Mouse (Mus musculus) forebrain, postnatal 0 days (tissue): ENCODE data around the gene Abr. TPM values are rescaled to one million over a fixed set of nuclear protein-coding genes. Genes with fewer than 3 reads are reported as not detected.

Experiments used
- ATAC-seq: fragments of 200-750 bp; cut with Nextera tagmentation; 2 replicates; pipeline ENCODE4 v1.8.0; 2017; ENCODE audit warnings: mild to moderate bottlenecking, moderate library complexity
- DNase-seq: peaks from one replicate; pipeline ENCODE4 v3.0.0-alpha.2; 2015
- H3K27ac ChIP-seq: fragments of 300-500 bp; sonication (generic); 2 replicates; pipeline ENCODE4 v1.5.1; 2014; ENCODE audit warnings: low read depth, mild to moderate bottlenecking, antibody characterized with exemption, low read length, moderate library complexity, mixed read lengths
- H3K27me3 ChIP-seq: fragments of 300-500 bp; sonication (generic); 2 replicates; pipeline ENCODE4 v1.6.1; 2014; ENCODE audit warnings: mild to moderate bottlenecking, low read length, mixed read lengths; ENCODE audit not compliant: insufficient read depth
- H3K36me3 ChIP-seq: fragments of 300-500 bp; sonication (generic); 2 replicates; pipeline ENCODE4 v1.6.1; 2014; ENCODE audit warnings: mild to moderate bottlenecking, moderate library complexity; ENCODE audit not compliant: insufficient read depth
- H3K4me1 ChIP-seq: fragments of 300-500 bp; sonication (generic); 2 replicates; pipeline ENCODE4 v1.6.1; 2014; ENCODE audit warnings: antibody characterized with exemption; ENCODE audit not compliant: insufficient read depth
- H3K4me2 ChIP-seq: fragments of 300-500 bp; sonication (generic); 2 replicates; pipeline ENCODE4 v1.6.1; 2014; ENCODE audit warnings: low read depth, mild to moderate bottlenecking, moderate library complexity
- H3K4me3 ChIP-seq: fragments of 300-500 bp; sonication (generic); 2 replicates; pipeline ENCODE4 v1.5.1; 2014; ENCODE audit warnings: low read depth, low read length, mixed read lengths
- H3K9ac ChIP-seq: fragments of 300-500 bp; sonication (generic); 2 replicates; pipeline ENCODE4 v1.6.1; 2014; ENCODE audit warnings: mild to moderate bottlenecking
- H3K9me3 ChIP-seq: fragments of 300-500 bp; sonication (generic); 2 replicates; pipeline ENCODE4 v1.6.1; 2016; ENCODE audit warnings: low read length
- CTCF ChIP-seq: sonication (generic); IDR thresholded peaks from 2 replicates; pipeline ENCODE4 v1.5.1; 2016; ENCODE audit warnings: antibody characterized with exemption, control low read depth, low read depth
- WGBS: fragments of 180-500 bp; shearing (Covaris S2); extraction: QIAGEN DNeasy Blood & Tissue Kit; methylation state at CpG from one replicate; pipeline ENCODE4 v1.1.7; 2014; 5-methylcytosine and 5-hydroxymethylcytosine counted together
- polyA plus RNA-seq: library from polyadenylated mRNA; unstranded; fragments of >200 nt; fragmentation: Nextera tagmentation; extraction: Ambion mirVana; gene quantifications from 2 replicates; pipeline ENCODE4 v1.2.1, GENCODE M21; 2015
- total RNA-seq: library from RNA; depleted of rRNA; stranded (reverse); fragments of >200 nt; gene quantifications from 2 replicates; pipeline ENCODE4 v1.2.3, GENCODE M21; 2014

The Abr gene
- total and polyA plus RNA-seq, 2 experiments from 2014 or later: 110 to 262 TPM

DNA sequence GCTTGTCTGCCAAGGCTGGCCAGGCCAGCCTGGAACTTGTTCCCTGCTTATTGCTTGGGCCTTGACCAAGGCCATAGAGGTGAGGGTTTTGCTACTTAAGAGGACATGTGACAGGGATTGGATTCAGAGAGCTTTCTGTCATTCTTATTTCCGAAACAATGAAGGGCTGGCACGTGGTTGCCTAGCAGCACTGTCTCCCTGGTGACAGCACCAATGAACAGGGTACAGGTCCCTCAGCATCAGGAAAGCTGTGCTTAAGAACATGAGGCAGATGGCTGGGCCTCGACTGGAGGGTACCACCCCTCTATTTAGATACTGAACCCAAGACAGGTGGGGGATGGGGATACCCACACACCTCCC lies 171.9 kb downstream of the Abr start:
- no peaks in the 10 kb centered on the region for H3K9me3 ChIP-seq
- H3K4me1 ChIP-seq: peaks cover 19% of the 10 kb centered on the region
- H3K4me2 ChIP-seq: peak overlapping the region; percentile 32; the same call in 1 of the 2 replicates
- ATAC-seq: peak; percentile 89
- H3K27me3 ChIP-seq: no peaks in the 10 kb centered on the region
- DNase-seq: peak; percentile 78
- peak overlapping the region; percentile 91 for H3K27ac ChIP-seq
- H3K4me3 ChIP-seq: no peak overlapping the region
- peaks cover 66% of the 10 kb centered on the region for H3K36me3 ChIP-seq
- 10% methylated on average over 3 of the region's 3 CpGs for WGBS
- no peak for TF ChIP-seq CTCF
- H3K9ac ChIP-seq: peak overlapping the region; percentile 37

DNA sequence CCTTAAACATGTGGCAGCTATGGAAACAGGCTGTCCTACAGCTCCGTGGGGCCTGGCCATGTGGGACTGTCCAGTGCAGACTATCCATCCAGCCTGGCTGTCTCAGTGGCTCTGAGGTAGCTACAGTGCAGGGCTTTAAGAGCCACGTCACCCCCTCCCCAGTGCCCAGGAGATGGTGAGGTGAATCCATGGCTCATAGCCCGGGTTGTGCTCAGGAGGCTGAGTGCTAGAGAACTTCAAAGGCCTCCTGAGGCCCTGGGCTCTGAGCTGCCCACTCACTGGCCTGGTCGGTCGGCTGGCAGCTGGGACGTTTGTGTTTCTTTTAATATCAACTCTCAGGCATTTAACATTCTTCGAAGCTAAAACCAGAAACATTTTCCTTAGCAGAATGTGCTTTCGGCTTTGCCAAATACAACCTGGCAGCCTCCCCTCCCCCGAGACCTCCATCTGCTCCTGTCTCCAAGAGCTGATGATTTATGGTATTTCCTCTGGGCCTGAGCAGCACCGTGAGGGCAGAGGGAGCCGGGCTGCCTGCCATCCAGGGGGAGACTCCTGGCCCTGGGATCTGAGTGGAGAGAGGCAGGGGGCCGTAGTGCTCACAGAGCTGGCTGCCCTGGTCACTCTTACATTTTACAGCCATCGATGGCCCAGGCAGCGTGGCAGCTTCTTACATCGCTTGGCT lies 172.5 kb downstream of the Abr start:
- Histone ChIP-seq H3K36me3 (peaks cover 61% of the 10 kb centered on the region), H3K9me3 (no peaks in the 10 kb centered on the region), H3K4me1 (peaks cover 19% of the 10 kb centered on the region), H3K27ac (peak overlapping the region; percentile 91), H3K4me2 (peak overlapping the region; percentile 32; the same call in 1 of the 2 replicates), H3K27me3 (no peaks in the 10 kb centered on the region), H3K9ac (peak overlapping the region; percentile 37), H3K4me3 (no peak overlapping the region)
- DNase-seq (peak; percentile 84), ATAC-seq (peak; percentile 78)
- TF ChIP-seq CTCF: no peak
- 16% methylated on average over 15 of the region's 15 CpGs for WGBS

GRCm38 (mm10) chr11:76446251-76446650 lies 175.9 kb downstream of the Abr start:
- WGBS: 5% methylated on average over 10 of the region's 10 CpGs
- 0 out of 2 replicates have a peak overlapping the region, but pooled peaks have one; percentile 9 for H3K27ac ChIP-seq

DNA sequence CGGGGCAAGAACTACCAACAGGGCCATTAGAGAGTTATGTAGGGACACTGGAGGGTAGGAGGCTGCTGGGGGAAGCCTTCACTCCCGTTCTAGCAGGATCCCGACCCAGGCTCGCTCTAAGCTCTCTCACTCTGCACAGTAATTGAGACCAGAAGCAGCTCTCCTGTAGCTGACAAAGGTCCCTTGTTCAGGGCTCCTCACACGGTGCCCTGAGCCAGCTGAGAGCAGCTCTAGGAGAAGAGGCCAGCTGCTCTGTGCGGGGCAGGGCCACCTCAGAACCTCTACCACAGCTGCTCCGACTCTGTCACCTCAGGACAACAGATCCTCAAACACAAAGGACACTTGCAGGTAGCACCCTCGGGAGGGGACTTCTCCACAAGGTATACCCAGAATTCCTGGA lies 176.7 kb downstream of the Abr start:
- ATAC-seq (no peak), DNase-seq (no peak)
- no peak for TF ChIP-seq CTCF
- Histone ChIP-seq H3K4me3 (no peak overlapping the region), H3K27me3 (no peaks in the 10 kb centered on the region), H3K4me2 (no peak overlapping the region), H3K9me3 (no peaks in the 10 kb centered on the region), H3K4me1 (peaks cover 24% of the 10 kb centered on the region), H3K27ac (no peak overlapping the region), H3K9ac (no peak overlapping the region), H3K36me3 (peaks cover 56% of the 10 kb centered on the region)
- 27% methylated on average over 8 of the region's 8 CpGs for WGBS

More at GRCm38 (mm10) chr11:76446251-76446650, 175.9 kb downstream of the Abr start:
- Histone ChIP-seq H3K9me3 (no peaks in the 10 kb centered on the region), H3K4me2 (no peak overlapping the region), H3K4me1 (peaks cover 19% of the 10 kb centered on the region), H3K9ac (no peak overlapping the region), H3K4me3 (no peak overlapping the region), H3K36me3 (peaks cover 59% of the 10 kb centered on the region), H3K27me3 (no peaks in the 10 kb centered on the region)
- no peak for ATAC-seq
- no peak for DNase-seq
- TF ChIP-seq CTCF: no peak

DNA sequence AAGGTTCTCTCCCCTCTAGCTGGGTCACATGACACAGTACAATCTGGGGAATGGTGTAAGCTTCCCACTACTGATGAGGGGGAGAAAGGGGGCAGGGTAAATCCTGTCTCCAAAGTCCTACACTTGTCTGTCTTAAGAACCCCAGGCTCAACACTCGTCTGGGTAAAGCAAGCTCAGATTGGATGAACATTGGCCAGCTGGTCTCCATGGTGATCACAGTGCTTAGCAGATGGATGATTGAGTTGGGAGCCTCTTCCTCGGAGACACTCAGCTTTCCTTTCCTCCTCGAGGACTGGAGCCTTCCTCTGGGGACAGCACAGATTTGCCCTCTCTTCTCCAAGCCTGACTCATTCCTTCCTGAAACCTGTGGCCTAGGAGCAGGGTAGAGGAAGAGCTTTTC lies 182.4 kb downstream of the Abr start:
- H3K27ac ChIP-seq: peak overlapping the region; percentile 68

GRCm38 (mm10) chr11:76436864-76437437 lies 185.2 kb downstream of the Abr start:
- Histone ChIP-seq H3K36me3 (peaks cover 48% of the 10 kb centered on the region), H3K4me3 (peak overlapping the region; percentile 22), H3K9me3 (no peaks in the 10 kb centered on the region), H3K4me1 (peaks cover 27% of the 10 kb centered on the region), H3K9ac (0 out of 2 replicates have a peak overlapping the region, but pooled peaks have one; percentile 4), H3K27ac (peak overlapping the region; percentile 17), H3K4me2 (peak overlapping the region; percentile 41), H3K27me3 (no peaks in the 10 kb centered on the region)
- ATAC-seq (peak; percentile 52), DNase-seq (no peak)
- WGBS: 14% methylated on average over 26 of the region's 28 CpGs
- 0 out of 2 replicates have a peak, but pooled peaks have one; percentile 17 for TF ChIP-seq CTCF

More for the DNA sequence above, 182.4 kb downstream of the Abr start:
- Histone ChIP-seq H3K4me3 (no peak overlapping the region), H3K4me2 (no peak overlapping the region), H3K27me3 (no peaks in the 10 kb centered on the region), H3K36me3 (peaks cover 53% of the 10 kb centered on the region), H3K9ac (no peak overlapping the region), H3K4me1 (peaks cover 27% of the 10 kb centered on the region), H3K9me3 (no peaks in the 10 kb centered on the region)
- peak; percentile 78 for DNase-seq
- 18% methylated on average over 3 of the region's 3 CpGs for whole genome bisulfite sequencing
- peak; percentile 83 for ATAC-seq
- no peak for TF ChIP-seq CTCF

DNA sequence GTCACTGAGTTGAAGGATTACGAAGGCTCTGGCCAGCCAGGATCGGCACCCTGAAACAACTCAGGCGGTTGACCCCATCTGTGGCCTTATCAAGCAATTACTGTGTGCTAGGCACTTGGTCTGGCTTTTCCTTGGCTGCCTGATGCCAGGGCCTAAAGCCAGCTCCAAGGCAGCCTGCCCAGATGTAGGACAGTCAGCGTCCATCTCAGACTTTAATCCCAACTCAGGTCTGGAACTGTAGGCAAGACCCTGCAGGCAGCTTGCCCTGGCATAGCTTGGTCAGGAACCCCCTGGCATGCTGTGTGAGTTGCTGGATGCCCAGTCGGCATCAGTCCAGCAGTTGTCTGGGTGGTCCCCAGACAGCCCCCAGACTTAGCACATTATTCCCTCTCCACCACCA lies 186.1 kb downstream of the Abr start:
- H3K4me1 ChIP-seq: peaks cover 26% of the 10 kb centered on the region
- no peaks in the 10 kb centered on the region for H3K9me3 ChIP-seq
- no peak overlapping the region for H3K4me3 ChIP-seq
- H3K9ac ChIP-seq: no peak overlapping the region
- H3K4me2 ChIP-seq: peak overlapping the region; percentile 41; the same call in 1 of the 2 replicates
- no peaks in the 10 kb centered on the region for H3K27me3 ChIP-seq
- H3K27ac ChIP-seq: no peak overlapping the region
- peaks cover 39% of the 10 kb centered on the region for H3K36me3 ChIP-seq
- DNase-seq (no peak), ATAC-seq (no peak; the same call in 1 of the 2 replicates)
- TF ChIP-seq CTCF: no peak
- WGBS: 69% methylated on average over 5 of the region's 5 CpGs
